ENCODE assay signal across 9 mouse cellular contexts in the genomic region with DNA sequence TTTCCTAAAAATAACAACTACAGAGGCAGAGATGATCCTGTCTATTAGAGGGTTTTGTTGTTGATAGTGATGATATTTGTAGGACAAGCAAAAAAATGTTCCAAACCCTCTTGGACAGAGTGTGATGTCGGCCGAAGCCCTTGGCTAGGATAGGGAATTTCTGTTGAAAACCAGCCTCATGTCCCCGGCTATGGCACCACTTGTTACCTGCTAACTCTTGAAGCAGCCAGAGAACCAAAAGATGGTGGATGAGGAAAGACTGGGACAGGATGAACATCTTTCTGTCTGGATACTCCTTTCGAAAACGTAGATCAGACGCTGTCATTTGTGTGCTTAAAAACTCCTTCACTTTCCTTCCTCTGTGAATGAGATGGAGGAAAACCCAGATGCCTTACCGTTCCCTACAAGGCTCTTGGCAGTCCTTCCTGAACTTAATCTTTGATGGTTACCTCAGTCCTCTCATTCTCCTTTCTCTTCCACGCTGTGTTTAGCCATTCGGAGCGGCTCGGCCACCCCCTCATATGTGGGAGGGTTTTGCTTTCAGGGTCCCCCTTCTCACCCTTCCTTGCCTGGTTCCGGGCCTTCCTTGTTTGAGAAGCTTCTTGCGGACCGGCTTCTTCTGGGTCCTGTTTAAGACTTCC. TPM values are rescaled to one million over a fixed set of nuclear protein-coding genes. Genes with fewer than 3 reads are reported as not detected.
DNase-seq lines count a peak whose midpoint lies in the region; ATAC-seq and TF ChIP-seq lines count a peak whose summit lies in the region.
"Had no signal": no experiment of that assay in that cellular context is flagged by ENCODE, and none has a peak within 500 bp of the region (broad histone marks: within the 10 kb centered on the region; RNA-seq: fewer than 3 reads in every experiment).

No protein-coding gene starts in this region.

- no peak for ATAC-seq in lung, embryonic 16.5 days (ENCODE audit: low read depth)

- peak overlapping the region; percentile 70 for H3K4me2 ChIP-seq in lung, embryonic 16.5 days (ENCODE audit: low read depth, low read length)

- H3K9me3 ChIP-seq in lung, embryonic 16.5 days (ENCODE audit: control insufficient read depth, low read length): no peaks in the 10 kb centered on the region
- H3K9me3 ChIP-seq in forebrain, embryonic 10.5 days: no peaks in the 10 kb centered on the region
- H3K9me3 ChIP-seq in limb, embryonic 10.5 days (replicated peaks): no peaks in the 10 kb centered on the region

- no peak for DNase-seq in lung, postnatal 4 days
- no peak for DNase-seq in forebrain, embryonic 10.5 days (ENCODE audit: extremely low spot score, low spot score)
- DNase-seq in limb, embryonic 10.5 days (ENCODE audit: low spot score): no peak
- no peak for DNase-seq in adrenal gland, postnatal 14 days
- no peak for DNase-seq in frontal cortex, postnatal 14 days (ENCODE audit: low spot score in 2 of 2)
- DNase-seq in left cerebral cortex, postnatal 14 days (ENCODE audit: low spot score in 2 of 2): no peak

- no peak for TF ChIP-seq POLR2A in olfactory bulb, adult 2 months (IDR thresholded peaks at IDR 0.05; ENCODE audit: insufficient read depth, low read depth, low read length)

- TF ChIP-seq CTCF in olfactory bulb, adult 2 months (IDR thresholded peaks at IDR 0.05; ENCODE audit: insufficient read depth, low read depth, low read length): no peak

- peaks cover 15% of the 10 kb centered on the region; the same call in 1 of the 2 replicates for H3K4me1 ChIP-seq in lung, embryonic 16.5 days (replicated peaks; ENCODE audit: control insufficient read depth, insufficient read depth, low read length)
- H3K4me1 ChIP-seq in forebrain, embryonic 10.5 days: peaks cover 38% of the 10 kb centered on the region
- H3K4me1 ChIP-seq in limb, embryonic 10.5 days: peaks cover 21% of the 10 kb centered on the region
- H3K4me1 ChIP-seq in olfactory bulb, adult 2 months (ENCODE audit: control insufficient read depth, insufficient read depth, low read length): peaks cover 19% of the 10 kb centered on the region

- peak overlapping the region; percentile 84 for H3K4me3 ChIP-seq in lung, embryonic 16.5 days (ENCODE audit: low read length)
- peak overlapping the region; percentile 95 for H3K4me3 ChIP-seq in forebrain, embryonic 10.5 days
- H3K4me3 ChIP-seq in limb, embryonic 10.5 days: peak overlapping the region; percentile 89
- peak overlapping the region; percentile 35 for H3K4me3 ChIP-seq in olfactory bulb, adult 2 months (ENCODE audit: insufficient read depth, low read depth, low read length)

- peak overlapping the region; percentile 85 for H3K9ac ChIP-seq in lung, embryonic 16.5 days (ENCODE audit: low read length)

- no peak overlapping the region for H3K27ac ChIP-seq in lung, embryonic 16.5 days (ENCODE audit: low read length)
- peak overlapping the region; percentile 94 for H3K27ac ChIP-seq in forebrain, embryonic 10.5 days
- H3K27ac ChIP-seq in limb, embryonic 10.5 days: 0 out of 2 replicates have a peak overlapping the region, but pooled peaks have one; percentile 94
- H3K27ac ChIP-seq in olfactory bulb, adult 2 months (ENCODE audit: insufficient read depth, low read depth, low read length): no peak overlapping the region

- intact Hi-C loops in left cerebral cortex, postnatal 14 days (cut with DNase I): loop anchor here (5.0 kb wide), 3 partner anchors 46 to 81 kb away; no protein-coding TSS in a partner anchor

- no peaks in the 10 kb centered on the region for H3K36me3 ChIP-seq in lung, embryonic 16.5 days (ENCODE audit: control insufficient read depth, insufficient read depth, low read length)
- no peaks in the 10 kb centered on the region for H3K36me3 ChIP-seq in forebrain, embryonic 10.5 days (replicated peaks)
- no peaks in the 10 kb centered on the region for H3K36me3 ChIP-seq in limb, embryonic 10.5 days

- 62% methylated on average over 14 of the region's 14 CpGs for WGBS in lung, embryonic 16.5 days
- 74% methylated on average over 14 of the region's 14 CpGs for WGBS in forebrain, embryonic 10.5 days
- 73% methylated on average over 14 of the region's 14 CpGs for WGBS in limb, embryonic 10.5 days
- WGBS in olfactory bulb, adult 2 months: 13% methylated on average over 14 of the region's 14 CpGs

- peaks cover 6% of the 10 kb centered on the region for H3K27me3 ChIP-seq in lung, embryonic 16.5 days (ENCODE audit: control insufficient read depth, insufficient read depth, low read depth, low read length)
- peaks cover 30% of the 10 kb centered on the region for H3K27me3 ChIP-seq in forebrain, embryonic 10.5 days (ENCODE audit: poor library complexity, severe bottlenecking)
- peaks cover 17% of the 10 kb centered on the region for H3K27me3 ChIP-seq in limb, embryonic 10.5 days (ENCODE audit: low read depth, poor library complexity, severe bottlenecking)

RNA-seq across cellular contexts. Expression of gene Ptpra, which starts 1.1 kb away (rescaled TPM):
- polyA plus RNA-seq in lung, embryonic 16.5 days (2015; fragmentation: Nextera tagmentation; extraction: Ambion mirVana): 68.0 and 68.3 TPM in 2 replicates
- 89.1 and 90.6 TPM in 2 replicates for polyA plus RNA-seq in forebrain, embryonic 10.5 days (2016; fragmentation: Nextera tagmentation; extraction: Ambion mirVana)
- 73.2 and 85.5 TPM in 2 replicates for polyA plus RNA-seq in limb, embryonic 10.5 days (2016; fragmentation: Nextera tagmentation; extraction: Ambion mirVana)
- polyA plus RNA-seq in olfactory bulb, adult 2 months (2012; ENCODE audit: insufficient read depth, insufficient read length, low replicate concordance, missing spikeins): not detected in 2 replicates
- total RNA-seq in adrenal gland, postnatal 14 days (2021): 100 and 101 TPM in 2 replicates
- 100 to 1,000 TPM; 251 to 257 TPM for total RNA-seq in left cerebral cortex, postnatal 14 days (2021)

RNA-seq across cellular contexts. Expression of gene Pced1a, which starts 26.7 kb away (rescaled TPM):
- 14.4 TPM in 2 replicates for polyA plus RNA-seq in lung, embryonic 16.5 days (2015; fragmentation: Nextera tagmentation; extraction: Ambion mirVana)
- polyA plus RNA-seq in forebrain, embryonic 10.5 days (2016; fragmentation: Nextera tagmentation; extraction: Ambion mirVana): 11.8 and 12.4 TPM in 2 replicates
- polyA plus RNA-seq in limb, embryonic 10.5 days (2016; fragmentation: Nextera tagmentation; extraction: Ambion mirVana): 13.4 and 13.9 TPM in 2 replicates
- not detected in 2 replicates for polyA plus RNA-seq in olfactory bulb, adult 2 months (2012; ENCODE audit: insufficient read depth, insufficient read length, low replicate concordance, missing spikeins)
- total RNA-seq in adrenal gland, postnatal 14 days (2021): 13.6 TPM in 2 replicates
- 10 to 100 TPM; 21.3 to 22.1 TPM for total RNA-seq in left cerebral cortex, postnatal 14 days (2021)

RNA-seq across cellular contexts. Expression of gene Vps16, which starts 27.1 kb away (rescaled TPM):
- 84.3 and 84.5 TPM in 2 replicates for polyA plus RNA-seq in lung, embryonic 16.5 days (2015; fragmentation: Nextera tagmentation; extraction: Ambion mirVana)
- polyA plus RNA-seq in forebrain, embryonic 10.5 days (2016; fragmentation: Nextera tagmentation; extraction: Ambion mirVana): 110 and 122 TPM in 2 replicates
- polyA plus RNA-seq in limb, embryonic 10.5 days (2016; fragmentation: Nextera tagmentation; extraction: Ambion mirVana): 101 and 121 TPM in 2 replicates
- polyA plus RNA-seq in olfactory bulb, adult 2 months (2012; ENCODE audit: insufficient read depth, insufficient read length, low replicate concordance, missing spikeins): not detected in 2 replicates
- 51.3 and 54.4 TPM in 2 replicates for total RNA-seq in adrenal gland, postnatal 14 days (2021)
- total RNA-seq in left cerebral cortex, postnatal 14 days (2021): 10 to 100 TPM; 66.7 to 83.6 TPM

RNA-seq across cellular contexts. Expression of gene Tmem239, which starts 44.9 kb away (rescaled TPM):
- polyA plus RNA-seq in lung, embryonic 16.5 days (2015; fragmentation: Nextera tagmentation; extraction: Ambion mirVana): not detected in 2 replicates
- polyA plus RNA-seq in forebrain, embryonic 10.5 days (2016; fragmentation: Nextera tagmentation; extraction: Ambion mirVana): not detected in 2 replicates
- not detected in 2 replicates for polyA plus RNA-seq in limb, embryonic 10.5 days (2016; fragmentation: Nextera tagmentation; extraction: Ambion mirVana)
- not detected in 2 replicates for polyA plus RNA-seq in olfactory bulb, adult 2 months (2012; ENCODE audit: insufficient read depth, insufficient read length, low replicate concordance, missing spikeins)
- not detected in 2 replicates for total RNA-seq in adrenal gland, postnatal 14 days (2021)
- total RNA-seq in left cerebral cortex, postnatal 14 days (2021): not detected
- polyA plus RNA-seq: brain, embryonic 14.5 days had no signal

RNA-seq across cellular contexts. Expression of gene 1700020A23Rik, which starts 46.1 kb away (rescaled TPM):
- polyA plus RNA-seq in lung, embryonic 16.5 days (2015; fragmentation: Nextera tagmentation; extraction: Ambion mirVana): 0.31 TPM in 1 of 2 replicates, not detected in the other
- 0.21 and 0.32 TPM in 2 replicates for polyA plus RNA-seq in forebrain, embryonic 10.5 days (2016; fragmentation: Nextera tagmentation; extraction: Ambion mirVana)
- not detected in 2 replicates for polyA plus RNA-seq in limb, embryonic 10.5 days (2016; fragmentation: Nextera tagmentation; extraction: Ambion mirVana)
- polyA plus RNA-seq in olfactory bulb, adult 2 months (2012; ENCODE audit: insufficient read depth, insufficient read length, low replicate concordance, missing spikeins): not detected in 2 replicates
- not detected in 2 replicates for total RNA-seq in adrenal gland, postnatal 14 days (2021)
- total RNA-seq in left cerebral cortex, postnatal 14 days (2021): not detected
- polyA plus RNA-seq: brain, embryonic 14.5 days had no signal

Comparison
In these comparisons a context has a peak if more than half of its experiments do, and no peak if none do; other contexts are left out.
1. H3K27ac ChIP-seq: peak in forebrain, embryonic 10.5 days (single experiment) and limb, embryonic 10.5 days (single experiment); none in lung, embryonic 16.5 days (single experiment) and olfactory bulb, adult 2 months (single experiment).
2. H3K4me3 ChIP-seq: peak in every context shown above with its lines; median percentile 95 in forebrain, embryonic 10.5 days; 89 in limb, embryonic 10.5 days; 84 in lung, embryonic 16.5 days; 35 in olfactory bulb, adult 2 months.